Mouse (Mus musculus) MEL (cell line): Measurements from ENCODE around the gene Nfia. TPM values are rescaled to one million over a fixed set of nuclear protein-coding genes. Genes with fewer than 3 reads are reported as not detected.

Experiments used
- DNase-seq: peaks from one replicate; pipeline ENCODE4 v3.0.0; 2011; ENCODE audit warnings: low read depth, low spot score
- H3K27ac ChIP-seq: 2 replicates; pipeline ENCODE4 v1.5.1; 2012; ENCODE audit warnings: low read depth, mild to moderate bottlenecking, control low read depth, low read length, moderate library complexity; ENCODE audit not compliant: control insufficient read depth
- H3K27me3 ChIP-seq, 2 experiments: fragments of 150-350 bp in 1 of 2; sonication (generic) in 1 of 2; 2 replicates each; pipeline ENCODE4 v1.6.1; 2012; ENCODE audit warnings: low read length in 2 of 2, mild to moderate bottlenecking in 2 of 2, improper control_type of control experiment in 1 of 2, moderate library complexity in 1 of 2; ENCODE audit not compliant: insufficient read depth in 2 of 2, control insufficient read depth in 1 of 2
- H3K36me3 ChIP-seq, 2 experiments: 2 replicates each; pipeline ENCODE4 v1.6.1; 2012 to 2014; ENCODE audit warnings: low read length in 2 of 2, improper control_type of control experiment in 1 of 2, inconsistent platforms in 1 of 2, mild to moderate bottlenecking in 1 of 2; ENCODE audit not compliant: insufficient read depth in 2 of 2, control insufficient read depth in 1 of 2
- H3K4me1 ChIP-seq, 2 experiments: fragments of 150-350 bp in 1 of 2; sonication (generic) in 1 of 2; 2 replicates each; pipeline ENCODE4 v1.6.1; 2012; ENCODE audit warnings: low read length in 2 of 2, improper control_type of control experiment in 1 of 2, mild to moderate bottlenecking in 1 of 2; ENCODE audit not compliant: insufficient read depth in 2 of 2, control insufficient read depth in 1 of 2
- H3K4me3 ChIP-seq, 2 experiments: fragments of 150-350 bp in 1 of 2; sonication (generic) in 1 of 2; 2 replicates each; pipeline ENCODE4 v1.5.1; 2012; ENCODE audit warnings: low read depth in 2 of 2, low read length in 2 of 2, mild to moderate bottlenecking in 2 of 2, moderate library complexity in 2 of 2, control low read depth in 1 of 2, improper control_type of control experiment in 1 of 2; ENCODE audit not compliant: control insufficient read depth in 1 of 2, insufficient read depth in 1 of 2
- H3K79me2 ChIP-seq: 2 replicates; pipeline ENCODE4 v1.6.1; 2012; ENCODE audit warnings: mild to moderate bottlenecking, low read length, moderate library complexity; ENCODE audit not compliant: control insufficient read depth, poor library complexity, insufficient read depth
- H3K9ac ChIP-seq: 2 replicates; pipeline ENCODE4 v1.6.1; 2012; ENCODE audit warnings: low read depth, mild to moderate bottlenecking, control low read depth, low read length, moderate library complexity; ENCODE audit not compliant: control insufficient read depth, poor library complexity, severe bottlenecking
- H3K9me3 ChIP-seq: fragments of 150-350 bp; sonication (generic); replicated peaks from 2 replicates; pipeline ENCODE4 v1.6.1; 2012; ENCODE audit warnings: mild to moderate bottlenecking, low read length, improper control_type of control experiment, moderate library complexity; ENCODE audit not compliant: insufficient read depth
- CHD2 ChIP-seq: IDR thresholded peaks from 2 replicates; pipeline ENCODE4 v1.6.1; 2011; ENCODE audit warnings: low read length, improper control_type of control experiment
- CTCF ChIP-seq, 3 experiments: IDR thresholded peaks in 2 of 3; conservative IDR thresholded peaks in 1 of 3; 2 replicates each; pipeline ENCODE4 v1.5.1; 2011 to 2012; ENCODE audit warnings: low read length in 3 of 3, low read depth in 2 of 3, mild to moderate bottlenecking in 2 of 3, improper control_type of control experiment in 1 of 3, inconsistent platforms in 1 of 3, mixed read lengths in 1 of 3, moderate library complexity in 1 of 3; ENCODE audit not compliant: control insufficient read depth in 1 of 3, insufficient read depth in 1 of 3, poor library complexity in 1 of 3, severe bottlenecking in 1 of 3
- ELF1 ChIP-seq: IDR thresholded peaks from 2 replicates; pipeline ENCODE4 v1.6.1; 2014; ENCODE audit warnings: low read depth, mild to moderate bottlenecking, inconsistent platforms, low read length, improper control_type of control experiment, moderate library complexity
- EP300 ChIP-seq, 2 experiments: IDR thresholded peaks; 2 replicates each; pipeline ENCODE4 v1.6.1; 2011; ENCODE audit warnings: improper control_type of control experiment in 2 of 2, low read length in 2 of 2, low read depth in 1 of 2, mild to moderate bottlenecking in 1 of 2
- ETS1 ChIP-seq: IDR thresholded peaks from 2 replicates; pipeline ENCODE4 v1.6.1; 2012; ENCODE audit warnings: low read depth, mild to moderate bottlenecking, inconsistent platforms, low read length, improper control_type of control experiment, moderate library complexity
- GABPA ChIP-seq: IDR thresholded peaks from 2 replicates; pipeline ENCODE4 v1.6.1; 2012; ENCODE audit warnings: low read depth, mild to moderate bottlenecking, inconsistent platforms, low read length, improper control_type of control experiment, moderate library complexity
- JUND ChIP-seq: IDR thresholded peaks from 2 replicates; pipeline ENCODE4 v1.6.1; 2011; ENCODE audit warnings: low read depth, mild to moderate bottlenecking, improper control_type of control experiment, low read length
- MAX ChIP-seq: IDR thresholded peaks from 2 replicates; pipeline ENCODE4 v1.6.1; 2011; ENCODE audit warnings: low read length, improper control_type of control experiment
- MEF2A ChIP-seq: IDR thresholded peaks from 2 replicates; pipeline ENCODE4 v1.6.1; 2014; ENCODE audit warnings: low read depth, mild to moderate bottlenecking, inconsistent platforms, low read length, improper control_type of control experiment; ENCODE audit not compliant: poor library complexity, insufficient replicate concordance, severe bottlenecking; ENCODE audit errors: extremely low read depth
- NELFE ChIP-seq: IDR thresholded peaks from 2 replicates; pipeline ENCODE4 v1.6.1; 2011; ENCODE audit warnings: low read depth, low read length, improper control_type of control experiment
- POLR2A ChIP-seq, 2 experiments: IDR thresholded peaks; 2 replicates each; pipeline ENCODE4 v1.6.1; 2011 to 2012; ENCODE audit warnings: low read length in 2 of 2, mild to moderate bottlenecking in 2 of 2, control low read depth in 1 of 2, improper control_type of control experiment in 1 of 2, low read depth in 1 of 2, moderate library complexity in 1 of 2; ENCODE audit not compliant: control insufficient read depth in 1 of 2, insufficient read depth in 1 of 2, poor library complexity in 1 of 2
- POLR2AphosphoS2 ChIP-seq: IDR thresholded peaks from 2 replicates; pipeline ENCODE4 v1.6.1; 2011; ENCODE audit warnings: low read length, improper control_type of control experiment
- POLR2AphosphoS5 ChIP-seq: IDR thresholded peaks from 2 replicates; pipeline ENCODE4 v1.6.1; 2012; ENCODE audit warnings: low read depth, borderline replicate concordance, mild to moderate bottlenecking, inconsistent platforms, low read length, moderate library complexity, mixed read lengths
- RAD21 ChIP-seq: IDR thresholded peaks from 2 replicates; pipeline ENCODE4 v1.6.1; 2011; ENCODE audit warnings: mild to moderate bottlenecking, low read depth, low read length, improper control_type of control experiment
- RCOR1 ChIP-seq: IDR thresholded peaks from 2 replicates; pipeline ENCODE4 v1.6.1; 2012; ENCODE audit warnings: low read depth, mild to moderate bottlenecking, inconsistent platforms, low read length, improper control_type of control experiment
- TAL1 ChIP-seq: IDR thresholded peaks from 2 replicates; pipeline ENCODE4 v1.6.1; 2012; ENCODE audit warnings: mild to moderate bottlenecking, inconsistent platforms, low read length, moderate library complexity, mixed read lengths
- UBTF ChIP-seq: IDR thresholded peaks from 2 replicates; pipeline ENCODE4 v1.6.1; 2012; ENCODE audit warnings: low read depth, mild to moderate bottlenecking, inconsistent platforms, low read length, improper control_type of control experiment, moderate library complexity, borderline replicate concordance; ENCODE audit not compliant: insufficient read depth
- USF1 ChIP-seq: IDR thresholded peaks from 2 replicates; pipeline ENCODE4 v1.6.1; 2014; ENCODE audit warnings: low read depth, mild to moderate bottlenecking, inconsistent platforms, low read length, improper control_type of control experiment, moderate library complexity
- USF2 ChIP-seq, 2 experiments: IDR thresholded peaks; 2 replicates each; pipeline ENCODE4 v1.6.1; 2011 to 2012; ENCODE audit warnings: improper control_type of control experiment in 2 of 2, low read length in 2 of 2, borderline replicate concordance in 1 of 2, inconsistent platforms in 1 of 2, low read depth in 1 of 2, mild to moderate bottlenecking in 1 of 2; ENCODE audit not compliant: insufficient read depth in 1 of 2
- ZKSCAN1 ChIP-seq: IDR thresholded peaks from 2 replicates; pipeline ENCODE4 v1.6.1; 2012; ENCODE audit warnings: low read depth, mild to moderate bottlenecking, inconsistent platforms, low read length, improper control_type of control experiment, moderate library complexity
- polyA plus RNA-seq, 2 experiments: library from polyadenylated mRNA; stranded (reverse) in 1 of 2; unstranded in 1 of 2; fragments of >175 nt in 1 of 2; fragments of >200 nt in 1 of 2; gene quantifications; 2 replicates each; pipeline versions ENCODE4 v1.2.1 to v1.2.4; 2012; ENCODE audit warnings: low replicate concordance in 2 of 2, low read depth in 1 of 2; ENCODE audit not compliant: insufficient read length in 2 of 2, insufficient read depth in 1 of 2, missing spikeins in 1 of 2
- total RNA-seq: library from RNA; depleted of rRNA; stranded (reverse); fragments of 300-350 nt; gene quantifications from 2 replicates; pipeline ENCODE4 v1.2.3, GENCODE M21; 2012

Nfia gene
- total and polyA plus RNA-seq, 3 experiments = 10.2 to 20.5 (median 13.4) TPM

DNA sequence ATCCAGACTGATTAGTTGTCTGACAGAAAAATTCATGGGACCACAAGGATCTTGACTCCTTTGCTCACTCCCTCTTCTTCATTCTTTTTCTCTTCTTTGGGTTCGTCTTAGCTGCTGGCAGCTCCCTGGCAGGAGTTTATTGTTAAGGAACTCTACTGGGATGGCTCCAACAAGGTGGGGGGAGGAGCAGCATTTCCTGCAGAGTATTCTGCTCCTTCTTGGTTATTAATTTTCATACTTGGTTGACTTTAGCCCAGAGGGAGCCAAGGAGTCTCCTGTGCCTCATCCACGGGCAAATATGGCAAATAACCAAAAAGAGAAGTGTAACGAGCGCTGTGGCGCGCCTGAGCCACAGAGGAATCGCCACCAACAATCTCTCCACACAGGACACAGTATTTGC is 190.3 kb downstream of the Nfia start:
- no peak for DNase-seq
- Histone ChIP-seq H3K9me3 (no peaks in the 10 kb centered on the region), H3K27ac (no peak overlapping the region), H3K4me1 (peaks cover 3 to 5% of the 10 kb centered on the region in 2 experiments; a peak in 3 of 4 replicates), H3K79me2 (no peaks in the 10 kb centered on the region; the same call in 1 of the 2 replicates), H3K4me3 (no peak overlapping the region), H3K27me3 (no peaks in the 10 kb centered on the region), H3K9ac (no peak overlapping the region), H3K36me3 (peaks cover 0 to 21% of the 10 kb centered on the region in 2 experiments; a peak in 3 of 4 replicates)
- no peak for TF ChIP-seq RCOR1
- no peak for TF ChIP-seq ELF1
- no peak for TF ChIP-seq EP300 (IDR thresholded peaks at IDR 0.05; ENCODE audit: low read depth in 1 of 2, low read length in 2 of 2)
- TF ChIP-seq ETS1 = no peak
- TF ChIP-seq CHD2 = no peak
- no peak for TF ChIP-seq NELFE
- TF ChIP-seq UBTF = no peak
- no peak for TF ChIP-seq POLR2A (IDR thresholded peaks at IDR 0.05; ENCODE audit: control insufficient read depth in 1 of 2, insufficient read depth in 1 of 2, low read depth in 1 of 2, low read length in 2 of 2, poor library complexity in 1 of 2)
- no peak for TF ChIP-seq MEF2A
- no peak for TF ChIP-seq POLR2AphosphoS5
- no peak for TF ChIP-seq JUND
- no peak for TF ChIP-seq POLR2AphosphoS2
- TF ChIP-seq USF1 = no peak
- TF ChIP-seq MAX = no peak
- no peak for TF ChIP-seq CTCF (IDR thresholded peaks at IDR 0.05 in 2 of 3, conservative IDR thresholded peaks at IDR 0.05 in 1 of 3; ENCODE audit: control insufficient read depth in 1 of 3, insufficient read depth in 1 of 3, low read depth in 2 of 3, low read length in 3 of 3, poor library complexity in 1 of 3, severe bottlenecking in 1 of 3)
- TF ChIP-seq USF2 (IDR thresholded peaks at IDR 0.05; ENCODE audit: borderline replicate concordance in 1 of 2, insufficient read depth in 1 of 2, low read depth in 1 of 2, low read length in 2 of 2) = no peak
- TF ChIP-seq GABPA = no peak
- no peak for TF ChIP-seq RAD21
- no peak for TF ChIP-seq ZKSCAN1
- no peak for TF ChIP-seq TAL1

DNA sequence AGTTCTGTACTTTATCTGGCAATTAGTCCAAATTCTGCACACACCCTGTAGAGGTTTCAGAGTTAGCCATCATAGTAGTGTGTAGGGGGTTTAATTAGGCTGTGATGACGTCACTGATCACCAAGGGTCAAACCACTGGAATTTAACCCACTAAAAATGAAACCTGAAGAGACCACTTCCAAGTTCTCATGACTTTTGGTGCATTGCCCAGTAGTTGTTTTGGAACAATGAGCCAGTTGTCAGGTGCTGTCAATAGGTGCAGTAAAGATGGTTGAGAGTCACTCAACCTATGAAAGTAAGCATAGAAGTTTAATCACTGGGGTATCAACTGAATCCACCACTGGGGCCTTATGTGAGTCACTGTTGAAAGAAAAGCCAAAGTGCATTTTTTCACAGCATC is 191.4 kb downstream of the Nfia start:
- DNase-seq = no peak
- Histone ChIP-seq H3K9me3 (no peaks in the 10 kb centered on the region), H3K27me3 (no peaks in the 10 kb centered on the region), H3K4me1 (peaks cover 3 to 5% of the 10 kb centered on the region in 2 experiments; a peak in 3 of 4 replicates), H3K79me2 (no peaks in the 10 kb centered on the region; the same call in 1 of the 2 replicates), H3K27ac (no peak overlapping the region), H3K4me3 (no peak overlapping the region), H3K9ac (no peak overlapping the region), H3K36me3 (peaks cover 0 to 28% of the 10 kb centered on the region in 2 experiments; a peak in 3 of 4 replicates)
- TF ChIP-seq GABPA (no peak), NELFE (no peak), MEF2A (no peak), ETS1 (no peak)
